Mouse (Mus musculus) ES-Bruce4 (cell line): ENCODE measurements around the gene Gm19345.

Source experiments
- CTCF ChIP-seq: IDR thresholded peaks from one replicate; pipeline ENCODE4 v1.8.1; 2011; ENCODE audit warnings: low read depth, low read length
- POLR2A ChIP-seq: IDR thresholded peaks from one replicate; pipeline ENCODE4 v1.8.1; 2011; ENCODE audit warnings: low read length; ENCODE audit not compliant: insufficient read depth

GRCm38 (mm10) chr7:19851858-19852570 lies at the start of gene Gm19345:
- TF ChIP-seq CTCF = no peak
- no peak for TF ChIP-seq POLR2A
